Mouse (Mus musculus) forebrain, embryonic 16.5 days (tissue): ENCODE measurements at regions not wholly inside any gene's neighbourhood (a gene's known extent, or its start where the extent isn't known, plus 50 kb on each side); places are given as distances from the start of the nearest gene placed in this dataset.

Source experiments
- ATAC-seq: fragments of 200-750 bp; cut with Nextera tagmentation; 2 replicates; pipeline ENCODE4 v1.8.0; 2017; ENCODE audit warnings: mild to moderate bottlenecking, moderate library complexity
- H3K27ac ChIP-seq: fragments of 300-500 bp; sonication (generic); 2 replicates; pipeline ENCODE4 v1.5.1; 2014; ENCODE audit warnings: low read length, control low read depth
- H3K27me3 ChIP-seq: fragments of 300-500 bp; sonication (generic); replicated peaks from 2 replicates; pipeline ENCODE4 v1.6.1; 2014; ENCODE audit warnings: low read length; ENCODE audit not compliant: control insufficient read depth, insufficient read depth
- H3K36me3 ChIP-seq: fragments of 300-500 bp; sonication (generic); 2 replicates; pipeline ENCODE4 v1.6.1; 2014; ENCODE audit not compliant: control insufficient read depth, insufficient read depth
- H3K4me1 ChIP-seq: fragments of 300-500 bp; sonication (generic); replicated peaks from 2 replicates; pipeline ENCODE4 v1.6.1; 2014; ENCODE audit warnings: low read length; ENCODE audit not compliant: control insufficient read depth, insufficient read depth
- H3K4me2 ChIP-seq: fragments of 300-500 bp; sonication (generic); 2 replicates; pipeline ENCODE4 v1.6.1; 2014; ENCODE audit warnings: mild to moderate bottlenecking, low read length, control low read depth
- H3K4me3 ChIP-seq: fragments of 300-500 bp; sonication (generic); replicated peaks from 2 replicates; pipeline ENCODE4 v1.5.1; 2014; ENCODE audit warnings: mild to moderate bottlenecking, low read length, control low read depth
- H3K9ac ChIP-seq: fragments of 300-500 bp; sonication (generic); replicated peaks from 2 replicates; pipeline ENCODE4 v1.6.1; 2014; ENCODE audit warnings: low read depth, low read length, control low read depth
- H3K9me3 ChIP-seq: fragments of 300-500 bp; sonication (generic); 2 replicates; pipeline ENCODE4 v1.6.1; 2016; ENCODE audit warnings: low read length; ENCODE audit not compliant: control insufficient read depth
- WGBS: fragments of 180-500 bp; shearing (Covaris S2); extraction: QIAGEN DNeasy Blood & Tissue Kit; methylation state at CpG from one replicate; pipeline ENCODE4 v1.1.7; 2014; 5-methylcytosine and 5-hydroxymethylcytosine counted together

- Histone ChIP-seq H3K27me3 (no peaks in the 10 kb centered on the region), H3K4me3 (no peak overlapping the region), H3K4me2 (no peak overlapping the region), H3K27ac (no peak overlapping the region), H3K9me3 (no peaks in the 10 kb centered on the region), H3K9ac (no peak overlapping the region), H3K36me3 (no peaks in the 10 kb centered on the region), H3K4me1 (no peaks in the 10 kb centered on the region)
- ATAC-seq: no peak
- WGBS: 17% methylated on average over 4 of the region's 4 CpGs
These were observed 99.0 kb upstream of the Haao start for GRCm38 (mm10) chr17:83946718-83947117.

GRCm38 (mm10) chr17:83939344-83939743 lies 91.6 kb upstream of the Haao start:
- H3K27me3 ChIP-seq: peaks cover 8% of the 10 kb centered on the region; the same call in 1 of the 2 replicates
- H3K4me1 ChIP-seq: peaks cover 24% of the 10 kb centered on the region
- no peak overlapping the region for H3K4me3 ChIP-seq
- H3K4me2 ChIP-seq: no peak overlapping the region
- peak overlapping the region; percentile 37; the same call in 1 of the 2 replicates for H3K27ac ChIP-seq
- no peaks in the 10 kb centered on the region for H3K36me3 ChIP-seq
- ATAC-seq: no peak
- 65% methylated on average over 10 of the region's 10 CpGs for WGBS
- H3K9ac ChIP-seq: no peak overlapping the region
- H3K9me3 ChIP-seq: no peaks in the 10 kb centered on the region

GRCm38 (mm10) chr17:83938671-83939244 lies 91.0 kb upstream of the Haao start:
- no peak overlapping the region for H3K4me3 ChIP-seq

GRCm38 (mm10) chr17:83937576-83937975 lies 89.8 kb upstream of the Haao start:
- 18% methylated on average over 10 of the region's 10 CpGs for WGBS
- H3K4me2 ChIP-seq: no peak overlapping the region
- ATAC-seq: no peak
- peaks cover 24% of the 10 kb centered on the region for H3K4me1 ChIP-seq
- peaks cover 8% of the 10 kb centered on the region; the same call in 1 of the 2 replicates for H3K27me3 ChIP-seq
- no peaks in the 10 kb centered on the region for H3K9me3 ChIP-seq
- H3K27ac ChIP-seq: no peak overlapping the region
- H3K4me3 ChIP-seq: no peak overlapping the region
- no peak overlapping the region for H3K9ac ChIP-seq
- no peaks in the 10 kb centered on the region for H3K36me3 ChIP-seq

More at GRCm38 (mm10) chr17:83938671-83939244, 91.0 kb upstream of the Haao start:
- no peak overlapping the region for H3K9ac ChIP-seq
- peak overlapping the region; percentile 29 for H3K4me2 ChIP-seq
- no peaks in the 10 kb centered on the region for H3K9me3 ChIP-seq
- WGBS: 11% methylated on average over 11 of the region's 11 CpGs
- peak; percentile 94 for ATAC-seq
- peaks cover 24% of the 10 kb centered on the region for H3K4me1 ChIP-seq
- peaks cover 8% of the 10 kb centered on the region; the same call in 1 of the 2 replicates for H3K27me3 ChIP-seq
- peak overlapping the region; percentile 72 for H3K27ac ChIP-seq
- H3K36me3 ChIP-seq: no peaks in the 10 kb centered on the region

GRCm38 (mm10) chr17:83936677-83937076 lies 88.9 kb upstream of the Haao start:
- H3K4me3 ChIP-seq: no peak overlapping the region
- no peak overlapping the region for H3K9ac ChIP-seq
- ATAC-seq: no peak
- no peaks in the 10 kb centered on the region for H3K9me3 ChIP-seq
- H3K27ac ChIP-seq: no peak overlapping the region
- H3K4me1 ChIP-seq: peaks cover 24% of the 10 kb centered on the region
- 80% methylated on average over 9 of the region's 9 CpGs for WGBS
- H3K4me2 ChIP-seq: no peak overlapping the region
- peaks cover 8% of the 10 kb centered on the region; the same call in 1 of the 2 replicates for H3K27me3 ChIP-seq
- H3K36me3 ChIP-seq: no peaks in the 10 kb centered on the region

GRCm38 (mm10) chr17:83935969-83936368 lies 88.2 kb upstream of the Haao start:
- no peak for ATAC-seq
- Histone ChIP-seq H3K4me3 (no peak overlapping the region), H3K27me3 (peaks cover 8% of the 10 kb centered on the region; the same call in 1 of the 2 replicates), H3K9me3 (no peaks in the 10 kb centered on the region), H3K4me1 (peaks cover 24% of the 10 kb centered on the region), H3K4me2 (no peak overlapping the region), H3K9ac (no peak overlapping the region), H3K36me3 (no peaks in the 10 kb centered on the region), H3K27ac (no peak overlapping the region)
- 62% methylated on average over 1 of the region's 1 CpGs for WGBS

GRCm38 (mm10) chr17:83935232-83935631 lies 87.5 kb upstream of the Haao start:
- 84% methylated on average over 5 of the region's 5 CpGs for WGBS
- Histone ChIP-seq H3K27me3 (peaks cover 6% of the 10 kb centered on the region; the same call in 1 of the 2 replicates), H3K9ac (no peak overlapping the region), H3K4me2 (no peak overlapping the region), H3K4me3 (no peak overlapping the region), H3K9me3 (no peaks in the 10 kb centered on the region), H3K27ac (no peak overlapping the region), H3K36me3 (no peaks in the 10 kb centered on the region), H3K4me1 (peaks cover 24% of the 10 kb centered on the region)
- ATAC-seq: no peak

- Histone ChIP-seq H3K4me3 (no peak overlapping the region), H3K4me2 (no peak overlapping the region), H3K36me3 (no peaks in the 10 kb centered on the region), H3K9me3 (no peaks in the 10 kb centered on the region), H3K27me3 (peaks cover 6% of the 10 kb centered on the region; the same call in 1 of the 2 replicates), H3K9ac (no peak overlapping the region), H3K4me1 (peaks cover 16% of the 10 kb centered on the region), H3K27ac (no peak overlapping the region)
- no peak for ATAC-seq
- WGBS: 88% methylated on average over 10 of the region's 10 CpGs
These were observed 86.0 kb upstream of the Haao start for GRCm38 (mm10) chr17:83933743-83934142.

- H3K4me2 ChIP-seq: no peak overlapping the region
- no peaks in the 10 kb centered on the region for H3K9me3 ChIP-seq
- no peak overlapping the region for H3K27ac ChIP-seq
- H3K27me3 ChIP-seq: no peaks in the 10 kb centered on the region
- H3K36me3 ChIP-seq: no peaks in the 10 kb centered on the region
- no peak overlapping the region for H3K9ac ChIP-seq
- no peak overlapping the region for H3K4me3 ChIP-seq
- WGBS: 87% methylated on average over 5 of the region's 5 CpGs
- no peak for ATAC-seq
- no peaks in the 10 kb centered on the region for H3K4me1 ChIP-seq
These were observed 82.6 kb upstream of the Haao start for GRCm38 (mm10) chr17:83930401-83930800.
